Mouse (Mus musculus): ENCODE measurements at regions not wholly inside any gene's neighbourhood (a gene's known extent, or its start where the extent isn't known, plus 50 kb on each side); places are given as distances from the start of the nearest gene placed in this dataset.

- TF ChIP-seq CTCF (IDR thresholded peaks at IDR 0.05; ENCODE audit: low read depth) (no peak), EP300 (IDR thresholded peaks at IDR 0.05; ENCODE audit: low read depth) (no peak)
These were observed 298.7 kb upstream of the Ddhd1 start for GRCm38 (mm10) chr14:45956624-45957023.
